Mouse (Mus musculus) lung, postnatal 0 days (tissue): ENCODE measurements around the gene Slc35a2.

Experiments used
- CTCF ChIP-seq: IDR thresholded peaks from 2 replicates; pipeline ENCODE4 v1.5.1; 2016; ENCODE audit warnings: antibody characterized with exemption, mild to moderate bottlenecking
- EP300 ChIP-seq: IDR thresholded peaks from 2 replicates; pipeline ENCODE4 v1.6.1; 2016; ENCODE audit warnings: antibody characterized with exemption, mild to moderate bottlenecking, control low read depth

- TF ChIP-seq CTCF (no peak), EP300 (no peak)
Measured at GRCm38 (mm10) chrX:7863181-7863580, 20.6 kb upstream of the Slc35a2 start.
